Mouse (Mus musculus) embryonic facial prominence, embryonic 13.5 days (tissue): Measurements from ENCODE around the gene Trem1. TPM values are rescaled to one million over a fixed set of nuclear protein-coding genes. Genes with fewer than 3 reads are reported as not detected.

Experiments used
- ATAC-seq: fragments of 200-750 bp; cut with Nextera tagmentation; 2 replicates; pipeline ENCODE4 v1.8.0; 2017; ENCODE audit warnings: low read depth; ENCODE audit not compliant: insufficient number of reproducible peaks, insufficient read depth, low FRiP score, low TSS enrichment
- H3K27ac ChIP-seq: fragments of 300-500 bp; sonication (generic); 2 replicates; pipeline ENCODE4 v1.5.1; 2015; ENCODE audit warnings: moderate library complexity, mild to moderate bottlenecking, inconsistent platforms
- H3K27me3 ChIP-seq: fragments of 300-500 bp; sonication (generic); 2 replicates; pipeline ENCODE4 v1.6.1; 2015; ENCODE audit warnings: mild to moderate bottlenecking, inconsistent platforms
- H3K36me3 ChIP-seq: fragments of 300-500 bp; sonication (generic); 2 replicates; pipeline ENCODE4 v1.6.1; 2015; ENCODE audit warnings: mild to moderate bottlenecking, inconsistent platforms
- H3K4me1 ChIP-seq: fragments of 300-500 bp; sonication (generic); 2 replicates; pipeline ENCODE4 v1.6.1; 2015; ENCODE audit warnings: inconsistent platforms
- H3K4me2 ChIP-seq: fragments of 300-500 bp; sonication (generic); 2 replicates; pipeline ENCODE4 v1.6.1; 2015; ENCODE audit warnings: moderate library complexity, mild to moderate bottlenecking, inconsistent platforms
- H3K4me3 ChIP-seq: fragments of 300-500 bp; sonication (generic); 2 replicates; pipeline ENCODE4 v1.5.1; 2015; ENCODE audit warnings: mild to moderate bottlenecking, inconsistent platforms
- H3K9ac ChIP-seq: fragments of 300-500 bp; sonication (generic); 2 replicates; pipeline ENCODE4 v1.6.1; 2015; ENCODE audit warnings: mild to moderate bottlenecking, inconsistent platforms
- H3K9me3 ChIP-seq: fragments of 300-500 bp; sonication (generic); 2 replicates; pipeline ENCODE4 v1.6.1; 2016; ENCODE audit warnings: inconsistent platforms
- WGBS: fragments of 180-500 bp; shearing (Covaris S2); methylation state at CpG from one replicate; pipeline ENCODE4 v1.1.7; 2015; ENCODE audit warnings: mixed read lengths; 5-methylcytosine and 5-hydroxymethylcytosine counted together
- polyA plus RNA-seq: library from polyadenylated mRNA; unstranded; fragments of >200 nt; fragmentation: Nextera tagmentation; extraction: Ambion mirVana; gene quantifications from 2 replicates; pipeline ENCODE4 v1.2.1, GENCODE M21; 2015

Trem1 gene
- polyA plus RNA-seq, 1 experiment from 2014 or later = 0.13 TPM

DNA sequence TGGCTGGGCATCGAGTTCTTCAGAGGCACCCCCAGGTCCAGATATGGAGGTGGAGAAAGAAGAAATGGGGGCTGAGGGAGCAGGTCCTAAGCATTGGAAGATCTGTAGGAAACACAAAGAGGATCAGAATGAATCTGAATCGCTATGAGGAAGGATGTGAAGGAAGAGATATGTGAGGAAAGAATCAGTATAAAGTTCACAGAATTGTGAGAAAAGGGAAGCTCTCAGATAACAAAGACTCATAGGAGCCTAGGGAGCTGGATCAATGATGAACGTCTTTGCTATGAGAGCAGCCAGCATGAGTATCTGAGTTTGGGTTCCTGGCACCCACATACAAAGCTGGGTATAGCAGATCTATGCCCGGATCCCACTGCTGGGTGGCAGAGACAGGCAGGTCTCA lies 37.3 kb downstream of the Trem1 start:
- H3K27me3 ChIP-seq = no peaks in the 10 kb centered on the region
- no peaks in the 10 kb centered on the region for H3K4me1 ChIP-seq
- no peak for ATAC-seq
- H3K9me3 ChIP-seq = no peaks in the 10 kb centered on the region
- no peaks in the 10 kb centered on the region for H3K36me3 ChIP-seq
- H3K9ac ChIP-seq = no peak overlapping the region
- H3K27ac ChIP-seq = no peak overlapping the region
- WGBS = 71% methylated on average over 4 of the region's 4 CpGs
- no peak overlapping the region for H3K4me3 ChIP-seq
- H3K4me2 ChIP-seq = no peak overlapping the region

DNA sequence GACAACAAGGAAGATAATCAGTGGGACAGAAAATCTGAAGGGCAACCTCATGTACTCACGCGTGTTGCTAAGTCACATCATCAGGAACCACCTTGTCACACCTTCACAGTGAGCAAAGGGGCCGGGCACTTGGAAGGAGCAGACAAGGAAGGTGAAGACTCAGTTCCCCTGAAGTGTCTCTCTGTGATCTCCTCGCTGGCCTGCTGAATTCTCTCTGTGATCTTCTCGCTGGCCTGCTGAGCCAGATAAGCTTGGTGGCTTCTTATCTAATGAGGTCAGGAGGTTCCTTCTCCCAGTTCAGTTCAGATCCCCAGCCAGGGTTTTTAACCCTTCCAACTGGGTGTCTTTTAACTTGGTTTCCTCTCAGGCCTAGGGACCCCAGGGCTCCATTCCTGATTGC lies 39.6 kb downstream of the Trem1 start:
- Histone ChIP-seq H3K27me3 (no peaks in the 10 kb centered on the region), H3K4me2 (no peak overlapping the region), H3K9ac (no peak overlapping the region), H3K4me3 (no peak overlapping the region), H3K9me3 (no peaks in the 10 kb centered on the region), H3K36me3 (no peaks in the 10 kb centered on the region), H3K27ac (no peak overlapping the region), H3K4me1 (no peaks in the 10 kb centered on the region)
- ATAC-seq = no peak
- WGBS = 76% methylated on average over 5 of the region's 5 CpGs

DNA sequence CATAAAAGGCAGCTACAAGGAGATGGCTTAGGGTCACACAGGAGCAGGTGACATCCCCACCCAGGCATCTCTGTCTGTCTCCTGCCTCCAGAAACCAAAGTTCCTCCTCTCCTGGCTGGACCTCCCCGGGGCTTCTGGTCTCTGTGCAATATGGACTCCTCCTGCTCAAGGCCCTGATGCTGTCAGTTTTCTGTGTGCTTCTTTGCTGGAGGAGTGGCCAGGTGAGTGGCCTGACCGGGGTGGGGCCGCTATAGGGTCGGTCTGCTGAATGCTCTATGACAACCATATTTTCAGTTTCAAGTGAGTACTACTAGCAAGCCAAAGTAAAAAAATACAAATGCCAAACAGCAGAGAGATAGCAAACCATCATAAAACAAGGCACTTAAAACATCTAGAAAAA lies 40.0 kb downstream of the Trem1 start:
- Histone ChIP-seq H3K36me3 (no peaks in the 10 kb centered on the region), H3K4me1 (no peaks in the 10 kb centered on the region), H3K4me3 (no peak overlapping the region), H3K27ac (no peak overlapping the region), H3K4me2 (no peak overlapping the region), H3K9ac (no peak overlapping the region), H3K27me3 (no peaks in the 10 kb centered on the region), H3K9me3 (no peaks in the 10 kb centered on the region)
- ATAC-seq = no peak
- WGBS = 91% methylated on average over 4 of the region's 4 CpGs

DNA sequence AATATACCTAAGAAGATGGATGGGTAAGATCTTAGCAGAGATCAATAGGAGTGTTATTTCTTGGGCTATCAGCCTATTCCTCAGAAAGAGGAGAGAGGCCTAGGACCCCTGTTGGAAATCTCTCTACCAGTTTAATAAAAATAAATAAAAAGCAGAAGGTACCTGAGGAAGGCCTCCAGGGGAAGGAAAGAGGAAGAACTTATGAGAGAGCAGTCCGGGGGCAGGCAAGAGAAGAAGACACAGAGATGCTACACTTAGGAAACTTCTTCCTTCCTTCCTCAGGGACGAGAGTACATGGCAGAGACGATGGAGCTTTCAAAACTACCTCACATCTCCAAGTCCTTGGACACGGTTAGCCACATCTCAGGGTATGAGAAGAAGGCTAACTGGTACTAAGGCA lies 41.5 kb downstream of the Trem1 start:
- Histone ChIP-seq H3K4me2 (no peak overlapping the region), H3K9me3 (no peaks in the 10 kb centered on the region), H3K9ac (no peak overlapping the region), H3K4me1 (no peaks in the 10 kb centered on the region), H3K36me3 (no peaks in the 10 kb centered on the region), H3K4me3 (no peak overlapping the region), H3K27ac (no peak overlapping the region), H3K27me3 (no peaks in the 10 kb centered on the region)
- WGBS = 84% methylated on average over 4 of the region's 4 CpGs
- no peak for ATAC-seq

DNA sequence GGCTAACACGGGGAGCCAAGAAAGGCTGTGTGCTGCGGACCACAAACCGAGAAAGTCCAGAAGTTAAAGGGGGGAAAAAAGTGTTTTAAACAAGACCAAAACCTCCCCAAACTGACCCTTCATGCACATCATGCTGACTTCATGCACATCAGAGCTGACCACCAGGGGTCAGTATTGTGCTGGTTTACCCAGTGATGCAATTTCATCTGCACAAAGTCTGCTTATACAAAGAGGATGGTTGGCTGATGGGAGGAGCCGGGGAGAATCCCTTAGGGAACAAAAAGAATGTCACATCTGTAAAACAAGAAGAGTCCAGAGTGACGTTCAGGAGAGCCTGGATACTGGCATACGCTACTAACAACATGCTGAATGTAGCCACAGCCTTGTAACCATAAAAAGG lies 42.3 kb downstream of the Trem1 start:
- H3K27me3 ChIP-seq = no peaks in the 10 kb centered on the region
- no peaks in the 10 kb centered on the region for H3K9me3 ChIP-seq
- no peak overlapping the region for H3K27ac ChIP-seq
- H3K4me2 ChIP-seq = no peak overlapping the region
- ATAC-seq = no peak
- H3K4me1 ChIP-seq = no peaks in the 10 kb centered on the region
- no peak overlapping the region for H3K4me3 ChIP-seq
- WGBS = 27% methylated on average over 6 of the region's 6 CpGs
- no peak overlapping the region for H3K9ac ChIP-seq
- no peaks in the 10 kb centered on the region for H3K36me3 ChIP-seq

DNA sequence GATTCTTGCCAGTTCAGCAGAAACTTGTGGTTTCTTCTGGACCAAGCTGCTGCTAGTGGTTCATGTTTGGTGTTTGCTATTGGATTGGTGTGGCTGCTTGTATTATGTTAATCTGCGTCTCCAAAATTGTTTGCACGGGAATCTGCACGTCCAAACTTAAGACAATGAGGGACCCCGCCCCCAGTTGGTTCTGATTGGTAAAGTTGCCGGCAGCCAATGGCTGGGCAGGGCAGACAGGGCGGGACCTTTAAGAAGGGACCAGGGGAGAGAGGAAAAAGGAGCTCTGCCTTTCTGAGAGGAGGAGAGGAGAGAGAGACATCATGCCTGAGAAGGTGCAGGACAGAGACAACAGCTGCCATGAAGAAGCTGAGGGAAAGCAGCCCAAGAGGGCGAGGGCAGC lies 43.2 kb downstream of the Trem1 start:
- Histone ChIP-seq H3K9me3 (no peaks in the 10 kb centered on the region), H3K27me3 (no peaks in the 10 kb centered on the region), H3K4me3 (no peak overlapping the region), H3K4me1 (no peaks in the 10 kb centered on the region), H3K27ac (no peak overlapping the region), H3K9ac (no peak overlapping the region), H3K36me3 (no peaks in the 10 kb centered on the region), H3K4me2 (no peak overlapping the region)
- 58% methylated on average over 7 of the region's 7 CpGs for WGBS
- no peak for ATAC-seq

DNA sequence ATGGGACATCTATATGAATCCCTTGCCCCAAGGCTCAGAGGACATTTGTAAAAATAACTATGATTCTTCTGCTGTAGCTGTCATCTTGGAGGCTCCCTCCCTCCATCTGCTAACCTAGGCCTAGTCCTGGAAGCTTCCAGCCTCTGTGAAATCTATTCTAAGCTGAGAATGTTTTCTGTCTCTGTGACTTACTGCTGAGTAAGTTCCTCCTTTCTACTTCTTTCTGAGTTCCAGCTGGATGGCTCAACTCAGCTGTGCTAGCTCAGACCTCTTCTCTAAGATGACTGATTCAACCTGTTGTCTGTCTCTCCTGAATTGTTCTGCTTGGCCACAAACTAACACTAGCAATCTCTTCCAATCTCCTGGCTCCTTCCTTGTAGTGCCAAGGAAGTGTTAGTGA lies 45.8 kb downstream of the Trem1 start:
- no peak for ATAC-seq
- Histone ChIP-seq H3K27ac (no peak overlapping the region), H3K9me3 (no peaks in the 10 kb centered on the region), H3K27me3 (no peaks in the 10 kb centered on the region), H3K4me2 (no peak overlapping the region), H3K4me1 (peaks cover 7% of the 10 kb centered on the region; the same call in 1 of the 2 replicates), H3K36me3 (no peaks in the 10 kb centered on the region), H3K9ac (no peak overlapping the region), H3K4me3 (no peak overlapping the region)

DNA sequence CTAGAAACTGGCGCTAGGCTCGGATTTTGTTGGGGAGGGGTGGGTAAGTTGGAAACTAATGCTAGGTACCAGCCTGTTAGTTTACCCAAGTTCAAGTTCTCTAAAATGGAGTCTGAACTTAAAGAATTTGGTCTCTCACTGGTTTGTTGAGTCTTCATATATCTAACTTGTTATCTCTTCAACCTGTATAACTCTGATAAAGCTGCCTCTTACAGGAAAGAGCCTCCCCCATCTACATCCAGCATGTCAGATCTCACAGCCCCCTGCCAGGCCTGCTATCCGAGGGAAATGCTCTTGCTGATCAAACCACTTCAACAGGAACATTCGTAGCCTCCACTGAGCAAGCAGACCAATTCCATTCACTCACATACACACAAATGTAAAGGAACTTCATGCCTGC lies 46.4 kb downstream of the Trem1 start:
- H3K27ac ChIP-seq = no peak overlapping the region
- ATAC-seq = no peak
- no peaks in the 10 kb centered on the region for H3K9me3 ChIP-seq
- H3K27me3 ChIP-seq = no peaks in the 10 kb centered on the region
- peaks cover 7% of the 10 kb centered on the region; the same call in 1 of the 2 replicates for H3K4me1 ChIP-seq
- H3K36me3 ChIP-seq = no peaks in the 10 kb centered on the region
- WGBS = 79% methylated on average over 4 of the region's 4 CpGs
- H3K4me2 ChIP-seq = no peak overlapping the region
- no peak overlapping the region for H3K4me3 ChIP-seq
- no peak overlapping the region for H3K9ac ChIP-seq

DNA sequence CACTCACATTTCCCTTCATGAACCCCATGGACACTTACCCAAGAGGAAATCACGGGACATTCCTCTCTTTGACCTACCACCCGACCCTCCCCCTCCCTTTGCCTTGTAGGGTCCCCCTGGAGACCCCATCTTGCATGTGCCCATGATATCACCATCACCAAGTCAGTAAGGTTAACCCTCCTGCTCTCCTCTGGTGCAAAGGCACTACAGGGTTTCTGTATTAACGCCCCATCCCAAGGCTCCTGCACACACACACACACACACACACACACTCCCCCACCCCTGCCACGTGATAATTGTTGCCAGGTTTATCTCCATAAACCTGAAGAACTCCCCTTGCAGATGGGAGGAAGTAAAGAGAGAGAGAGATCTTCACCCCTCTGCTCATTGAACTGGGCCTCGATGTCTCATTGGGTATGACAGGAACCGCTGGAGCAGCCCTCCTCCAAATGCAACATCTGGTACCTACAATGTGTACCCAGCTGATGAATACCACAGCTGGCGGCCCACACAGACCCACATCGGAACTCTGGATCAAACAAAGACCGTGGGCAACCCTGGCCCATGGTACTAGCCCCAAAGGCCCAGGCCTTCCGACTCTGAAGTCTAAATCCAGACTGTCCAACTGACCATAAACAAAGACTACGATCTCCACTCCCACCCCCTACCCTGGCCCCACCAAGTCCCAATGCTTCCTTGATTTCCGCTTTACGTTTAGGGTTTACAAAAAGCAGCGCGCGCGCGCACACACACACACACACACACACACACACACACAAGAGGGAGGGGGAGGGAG lies 48.6 kb downstream of the Trem1 start:
- peak; percentile 48; the same call in 1 of the 2 replicates for ATAC-seq
- H3K27me3 ChIP-seq = no peaks in the 10 kb centered on the region
- peak overlapping the region; percentile 33 for H3K4me3 ChIP-seq
- H3K9me3 ChIP-seq = no peaks in the 10 kb centered on the region
- peaks cover 7% of the 10 kb centered on the region; the same call in 1 of the 2 replicates for H3K4me1 ChIP-seq
- no peaks in the 10 kb centered on the region for H3K36me3 ChIP-seq
- WGBS = 30% methylated on average over 18 of the region's 18 CpGs
- H3K4me2 ChIP-seq = peak overlapping the region; percentile 60
- peak overlapping the region; percentile 71 for H3K27ac ChIP-seq
- H3K9ac ChIP-seq = peak overlapping the region; percentile 62

DNA sequence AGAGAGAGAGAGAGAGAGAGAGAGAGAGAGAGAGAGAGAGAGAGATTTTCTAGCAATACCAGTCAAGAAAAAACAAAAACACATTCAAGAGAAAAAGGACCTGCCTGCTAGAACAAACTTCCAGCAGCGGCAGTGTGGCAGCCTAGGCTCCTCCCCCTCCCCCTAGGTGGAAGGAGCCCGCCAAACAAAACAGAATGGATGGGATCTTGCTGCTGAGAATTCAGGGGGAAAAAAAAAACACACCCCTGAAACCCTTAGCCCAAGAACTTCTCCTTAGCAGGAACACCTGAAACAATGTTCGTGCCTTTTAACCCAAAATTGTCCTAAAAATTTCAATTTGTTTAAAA lies 49.1 kb downstream of the Trem1 start:
- 3% methylated on average over 3 of the region's 3 CpGs for WGBS
- ATAC-seq = no peak

DNA sequence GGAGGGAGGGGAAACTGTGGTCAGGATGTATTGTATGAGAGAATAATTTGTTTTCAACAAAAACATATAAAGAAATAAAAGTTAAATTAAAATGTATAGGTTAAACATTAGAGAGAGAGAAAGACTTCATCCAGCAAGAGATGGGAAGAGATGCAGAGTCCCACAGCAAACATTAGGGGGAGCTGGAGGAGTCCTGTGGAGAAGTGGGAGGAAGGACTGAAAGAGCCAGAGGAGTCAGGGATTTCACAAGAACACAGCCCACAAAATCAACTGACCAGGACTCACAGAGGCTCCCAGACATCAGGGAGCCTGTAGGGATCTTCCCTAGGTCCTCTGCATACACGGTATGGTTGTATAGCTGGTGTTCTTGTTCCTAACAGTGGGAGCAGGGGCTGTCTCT lies 54.2 kb downstream of the Trem1 start:
- 41% methylated on average over 1 of the region's 1 CpGs for WGBS
- Histone ChIP-seq H3K9me3 (no peaks in the 10 kb centered on the region), H3K4me2 (no peak overlapping the region), H3K27me3 (no peaks in the 10 kb centered on the region; the same call in 1 of the 2 replicates), H3K4me1 (no peaks in the 10 kb centered on the region), H3K36me3 (no peaks in the 10 kb centered on the region), H3K9ac (no peak overlapping the region), H3K27ac (no peak overlapping the region), H3K4me3 (no peak overlapping the region)
- no peak for ATAC-seq

More for the DNA sequence above, 49.1 kb downstream of the Trem1 start:
- peaks cover 7% of the 10 kb centered on the region; the same call in 1 of the 2 replicates for H3K4me1 ChIP-seq
- H3K27me3 ChIP-seq = no peaks in the 10 kb centered on the region
- no peaks in the 10 kb centered on the region for H3K9me3 ChIP-seq
- H3K9ac ChIP-seq = peak overlapping the region; percentile 62
- peak overlapping the region; percentile 60 for H3K4me2 ChIP-seq
- H3K4me3 ChIP-seq = peak overlapping the region; percentile 33
- H3K36me3 ChIP-seq = no peaks in the 10 kb centered on the region
- H3K27ac ChIP-seq = peak overlapping the region; percentile 71

DNA sequence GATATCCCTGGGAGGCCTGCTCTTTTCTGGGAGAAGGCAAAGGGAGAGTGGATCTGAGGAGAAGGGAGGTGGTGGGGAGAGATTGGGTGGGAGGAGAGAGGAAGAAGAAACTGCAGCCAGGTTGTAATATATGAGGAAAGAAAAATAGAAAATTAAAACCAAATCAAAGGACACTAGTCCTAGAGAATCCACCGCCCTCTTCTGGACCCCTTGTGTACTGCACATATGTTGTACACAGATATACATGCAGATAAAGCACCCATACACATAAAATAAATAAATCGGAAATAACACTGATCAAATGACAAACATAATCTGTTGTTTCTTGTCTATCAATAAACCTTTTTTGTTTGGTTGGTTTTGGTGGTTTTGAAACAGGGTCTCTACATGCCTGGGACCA lies 54.7 kb downstream of the Trem1 start:
- no peak overlapping the region for H3K4me3 ChIP-seq
- H3K9ac ChIP-seq = no peak overlapping the region
- no peak for ATAC-seq
- no peaks in the 10 kb centered on the region for H3K36me3 ChIP-seq
- no peaks in the 10 kb centered on the region for H3K4me1 ChIP-seq
- no peaks in the 10 kb centered on the region for H3K9me3 ChIP-seq
- H3K27me3 ChIP-seq = no peaks in the 10 kb centered on the region; the same call in 1 of the 2 replicates
- no peak overlapping the region for H3K4me2 ChIP-seq
- WGBS = 57% methylated on average over 2 of the region's 2 CpGs
- no peak overlapping the region for H3K27ac ChIP-seq
